Mouse (Mus musculus): Measurements from ENCODE around the gene Vps33b. TPM values are rescaled to one million over a fixed set of nuclear protein-coding genes. Genes with fewer than 3 reads are reported as not detected.

Vps33b gene
- polyA plus RNA-seq, 1 experiment from 2014 or later: 25.2 TPM

- no peaks in the 10 kb centered on the region for H3K9me3 ChIP-seq (ENCODE audit: control insufficient read depth, low read length)
- H3K4me3 ChIP-seq (ENCODE audit: low read depth, low read length): peak within 1 kb of the TSS; percentile 87
- DNase-seq (ENCODE audit: low spot score) (peak; percentile 91), ATAC-seq (ENCODE audit: low FRiP score) (peak; percentile 91)
- H3K36me3 ChIP-seq (ENCODE audit: control insufficient read depth, insufficient read depth, low read length): peaks cover 3% of the 10 kb centered on the region; the same call in 1 of the 2 replicates
- WGBS: 26% methylated on average over 40 of the region's 40 CpGs
- H3K27ac ChIP-seq (ENCODE audit: low read depth, low read length): no peak within 1 kb of the TSS
- H3K9ac ChIP-seq (ENCODE audit: low read depth, low read length): peak within 1 kb of the TSS; percentile 85
- peak within 1 kb of the TSS; percentile 87 for H3K4me2 ChIP-seq (replicated peaks; ENCODE audit: low read depth, low read length)
- H3K4me1 ChIP-seq (replicated peaks; ENCODE audit: control insufficient read depth, insufficient read depth, low read length): no peaks in the 10 kb centered on the region; the same call in 1 of the 2 replicates
- no peaks in the 10 kb centered on the region for H3K27me3 ChIP-seq (ENCODE audit: control insufficient read depth, insufficient read depth, low read length)
Measured at GRCm38 (mm10) chr7:80260625-80261371, 8.7 kb upstream of the Vps33b start, which contains the start of gene Ngrn. Ngrn (plus strand) TSS chr7:80261215.

- DNase-seq (ENCODE audit: low spot score) (no peak), ATAC-seq (ENCODE audit: low FRiP score) (peak; percentile 49; the same call in 1 of the 2 replicates)
- 1% methylated on average over 31 of the region's 32 CpGs for WGBS
- Histone ChIP-seq H3K9me3 (ENCODE audit: control insufficient read depth, low read length) (no peaks in the 10 kb centered on the region), H3K27me3 (ENCODE audit: control insufficient read depth, insufficient read depth, low read length) (no peaks in the 10 kb centered on the region), H3K4me2 (replicated peaks; ENCODE audit: low read depth, low read length) (peak overlapping the region; percentile 87), H3K9ac (ENCODE audit: low read depth, low read length) (peak overlapping the region; percentile 85), H3K4me1 (replicated peaks; ENCODE audit: control insufficient read depth, insufficient read depth, low read length) (no peaks in the 10 kb centered on the region; the same call in 1 of the 2 replicates), H3K4me3 (ENCODE audit: low read depth, low read length) (peak overlapping the region; percentile 87), H3K27ac (ENCODE audit: low read depth, low read length) (no peak overlapping the region), H3K36me3 (ENCODE audit: control insufficient read depth, insufficient read depth, low read length) (peaks cover 4% of the 10 kb centered on the region; the same call in 1 of the 2 replicates)
Measured at GRCm38 (mm10) chr7:80261372-80261990, 8.0 kb upstream of the Vps33b start.

- WGBS: 97% methylated on average over 12 of the region's 12 CpGs
- no peak overlapping the region for H3K9ac ChIP-seq (ENCODE audit: low read depth, low read length)
- no peaks in the 10 kb centered on the region; the same call in 1 of the 2 replicates for H3K4me1 ChIP-seq (replicated peaks; ENCODE audit: control insufficient read depth, insufficient read depth, low read length)
Measured at GRCm38 (mm10) chr7:80264606-80265005, 4.8 kb upstream of the Vps33b start.

GRCm38 (mm10) chr7:80267764-80268163 is 1.7 kb upstream of the Vps33b start:
- ATAC-seq (ENCODE audit: low FRiP score) (no peak), DNase-seq (ENCODE audit: low spot score) (no peak)
- Histone ChIP-seq H3K4me2 (replicated peaks; ENCODE audit: low read depth, low read length) (no peak overlapping the region), H3K36me3 (ENCODE audit: control insufficient read depth, insufficient read depth, low read length) (peaks cover 4% of the 10 kb centered on the region; the same call in 1 of the 2 replicates), H3K4me1 (replicated peaks; ENCODE audit: control insufficient read depth, insufficient read depth, low read length) (0 out of 2 replicates have a peak, but pooled peaks cover 2% of the 10 kb centered on the region), H3K9me3 (ENCODE audit: control insufficient read depth, low read length) (no peaks in the 10 kb centered on the region), H3K27me3 (ENCODE audit: control insufficient read depth, insufficient read depth, low read length) (no peaks in the 10 kb centered on the region), H3K27ac (ENCODE audit: low read depth, low read length) (no peak overlapping the region), H3K4me3 (ENCODE audit: low read depth, low read length) (no peak overlapping the region), H3K9ac (ENCODE audit: low read depth, low read length) (no peak overlapping the region)
- WGBS: 84% methylated on average over 1 of the region's 1 CpGs

More at GRCm38 (mm10) chr7:80264606-80265005, 4.8 kb upstream of the Vps33b start:
- no peak overlapping the region for H3K27ac ChIP-seq (ENCODE audit: low read depth, low read length)
- no peak overlapping the region for H3K4me3 ChIP-seq (ENCODE audit: low read depth, low read length)
- no peaks in the 10 kb centered on the region for H3K27me3 ChIP-seq (ENCODE audit: control insufficient read depth, insufficient read depth, low read length)
- ATAC-seq (ENCODE audit: low FRiP score) (no peak), DNase-seq (ENCODE audit: low spot score) (no peak)
- no peak overlapping the region for H3K4me2 ChIP-seq (replicated peaks; ENCODE audit: low read depth, low read length)
- peaks cover 4% of the 10 kb centered on the region; the same call in 1 of the 2 replicates for H3K36me3 ChIP-seq (ENCODE audit: control insufficient read depth, insufficient read depth, low read length)
- no peaks in the 10 kb centered on the region for H3K9me3 ChIP-seq (ENCODE audit: control insufficient read depth, low read length)

GRCm38 (mm10) chr7:80269751-80270255 is 354 bp downstream of the Vps33b start:
- DNase-seq (ENCODE audit: low spot score) (no peak), ATAC-seq (ENCODE audit: low FRiP score) (peak; percentile 70)
- Histone ChIP-seq H3K4me3 (ENCODE audit: low read depth, low read length) (peak overlapping the region; percentile 87), H3K4me2 (replicated peaks; ENCODE audit: low read depth, low read length) (peak overlapping the region; percentile 87), H3K36me3 (ENCODE audit: control insufficient read depth, insufficient read depth, low read length) (peaks cover 16% of the 10 kb centered on the region), H3K27ac (ENCODE audit: low read depth, low read length) (peak overlapping the region; percentile 56; the same call in 1 of the 2 replicates), H3K9me3 (ENCODE audit: control insufficient read depth, low read length) (peaks cover 3% of the 10 kb centered on the region), H3K4me1 (replicated peaks; ENCODE audit: control insufficient read depth, insufficient read depth, low read length) (0 out of 2 replicates have a peak, but pooled peaks cover 2% of the 10 kb centered on the region), H3K27me3 (ENCODE audit: control insufficient read depth, insufficient read depth, low read length) (no peaks in the 10 kb centered on the region), H3K9ac (ENCODE audit: low read depth, low read length) (peak overlapping the region; percentile 74)
- WGBS: 2% methylated on average over 23 of the region's 23 CpGs

- WGBS: 89% methylated on average over 2 of the region's 2 CpGs
- no peak overlapping the region for H3K27ac ChIP-seq (ENCODE audit: low read depth, low read length)
- DNase-seq (ENCODE audit: low spot score) (no peak), ATAC-seq (ENCODE audit: low FRiP score) (no peak)
- H3K4me3 ChIP-seq (ENCODE audit: low read depth, low read length): no peak overlapping the region
- peaks cover 9% of the 10 kb centered on the region for H3K9me3 ChIP-seq (ENCODE audit: control insufficient read depth, low read length)
- peaks cover 21% of the 10 kb centered on the region for H3K36me3 ChIP-seq (ENCODE audit: control insufficient read depth, insufficient read depth, low read length)
- H3K9ac ChIP-seq (ENCODE audit: low read depth, low read length): no peak overlapping the region
- 0 out of 2 replicates have a peak, but pooled peaks cover 2% of the 10 kb centered on the region for H3K4me1 ChIP-seq (replicated peaks; ENCODE audit: control insufficient read depth, insufficient read depth, low read length)
- no peak overlapping the region for H3K4me2 ChIP-seq (replicated peaks; ENCODE audit: low read depth, low read length)
- no peaks in the 10 kb centered on the region for H3K27me3 ChIP-seq (ENCODE audit: control insufficient read depth, insufficient read depth, low read length)
Measured at GRCm38 (mm10) chr7:80273456-80273855, 4.0 kb downstream of the Vps33b start.

GRCm38 (mm10) chr7:80276374-80276773 is 6.9 kb downstream of the Vps33b start:
- WGBS: 98% methylated on average over 4 of the region's 4 CpGs
- no peak for ATAC-seq (ENCODE audit: low FRiP score)
- Histone ChIP-seq H3K4me3 (ENCODE audit: low read depth, low read length) (no peak overlapping the region), H3K4me2 (replicated peaks; ENCODE audit: low read depth, low read length) (no peak overlapping the region), H3K9ac (ENCODE audit: low read depth, low read length) (no peak overlapping the region), H3K36me3 (ENCODE audit: control insufficient read depth, insufficient read depth, low read length) (peaks cover 21% of the 10 kb centered on the region), H3K4me1 (replicated peaks; ENCODE audit: control insufficient read depth, insufficient read depth, low read length) (no peaks in the 10 kb centered on the region), H3K27ac (ENCODE audit: low read depth, low read length) (no peak overlapping the region), H3K9me3 (ENCODE audit: control insufficient read depth, low read length) (peaks cover 9% of the 10 kb centered on the region), H3K27me3 (ENCODE audit: control insufficient read depth, insufficient read depth, low read length) (no peaks in the 10 kb centered on the region)
- DNase-seq (ENCODE audit: low spot score): no peak

- Histone ChIP-seq H3K4me2 (replicated peaks; ENCODE audit: low read depth, low read length) (no peak overlapping the region), H3K4me1 (replicated peaks; ENCODE audit: control insufficient read depth, insufficient read depth, low read length) (no peaks in the 10 kb centered on the region), H3K9me3 (ENCODE audit: control insufficient read depth, low read length) (peaks cover 3% of the 10 kb centered on the region), H3K9ac (ENCODE audit: low read depth, low read length) (no peak overlapping the region), H3K4me3 (ENCODE audit: low read depth, low read length) (no peak overlapping the region), H3K27ac (ENCODE audit: low read depth, low read length) (no peak overlapping the region), H3K36me3 (ENCODE audit: control insufficient read depth, insufficient read depth, low read length) (peaks cover 7% of the 10 kb centered on the region), H3K27me3 (ENCODE audit: control insufficient read depth, insufficient read depth, low read length) (no peaks in the 10 kb centered on the region)
- WGBS: 81% methylated on average over 10 of the region's 10 CpGs
- DNase-seq (ENCODE audit: low spot score) (no peak), ATAC-seq (ENCODE audit: low FRiP score) (no peak)
Measured at GRCm38 (mm10) chr7:80280032-80280431, 10.6 kb downstream of the Vps33b start.
